Mouse (Mus musculus) hindbrain, embryonic 14.5 days (tissue): Measurements from ENCODE around the gene Prrt1. TPM values are rescaled to one million over a fixed set of nuclear protein-coding genes. Genes with fewer than 3 reads are reported as not detected.

ENCODE experiments used
- ATAC-seq: fragments of 200-750 bp; cut with Nextera tagmentation; 2 replicates; pipeline ENCODE4 v1.8.0; 2017; ENCODE audit warnings: moderate number of reproducible peaks, mild to moderate bottlenecking, moderate TSS enrichment, moderate library complexity; ENCODE audit not compliant: low FRiP score
- DNase-seq: peaks from one replicate; pipeline ENCODE4 v3.0.0-alpha.2; 2015; ENCODE audit warnings: low spot score
- H3K27ac ChIP-seq: fragments of 300-500 bp; sonication (generic); 2 replicates; pipeline ENCODE4 v1.5.1; 2014; ENCODE audit warnings: mild to moderate bottlenecking, moderate library complexity
- H3K27me3 ChIP-seq: fragments of 300-500 bp; sonication (generic); 2 replicates; pipeline ENCODE4 v1.6.1; 2014; ENCODE audit warnings: mild to moderate bottlenecking, low read length, mixed read lengths; ENCODE audit not compliant: control insufficient read depth, insufficient read depth
- H3K36me3 ChIP-seq: fragments of 300-500 bp; sonication (generic); replicated peaks from 2 replicates; pipeline ENCODE4 v1.6.1; 2014; ENCODE audit not compliant: control insufficient read depth, insufficient read depth
- H3K4me1 ChIP-seq: fragments of 300-500 bp; sonication (generic); replicated peaks from 2 replicates; pipeline ENCODE4 v1.6.1; 2014; ENCODE audit warnings: antibody characterized with exemption, low read length, mixed read lengths; ENCODE audit not compliant: control insufficient read depth, insufficient read depth
- H3K4me2 ChIP-seq: fragments of 300-500 bp; sonication (generic); replicated peaks from 2 replicates; pipeline ENCODE4 v1.6.1; 2014; ENCODE audit warnings: mild to moderate bottlenecking, moderate library complexity
- H3K4me3 ChIP-seq: fragments of 300-500 bp; sonication (generic); replicated peaks from 2 replicates; pipeline ENCODE4 v1.5.1; 2014; ENCODE audit warnings: mild to moderate bottlenecking, low read length
- H3K9ac ChIP-seq: fragments of 300-500 bp; sonication (generic); 2 replicates; pipeline ENCODE4 v1.6.1; 2014
- H3K9me3 ChIP-seq: fragments of 300-500 bp; sonication (generic); 2 replicates; pipeline ENCODE4 v1.6.1; 2016; ENCODE audit warnings: low read length; ENCODE audit not compliant: control insufficient read depth
- WGBS: fragments of 180-500 bp; shearing (Covaris S2); extraction: QIAGEN DNeasy Blood & Tissue Kit; methylation state at CpG from one replicate; pipeline ENCODE4 v1.1.7; 2014; 5-methylcytosine and 5-hydroxymethylcytosine counted together
- polyA plus RNA-seq: library from polyadenylated mRNA; unstranded; fragments of >200 nt; fragmentation: Nextera tagmentation; extraction: Ambion mirVana; gene quantifications from 2 replicates; pipeline ENCODE4 v1.2.1, GENCODE M21; 2014

Gene Prrt1
- polyA plus RNA-seq, 1 experiment from 2014 or later = 7.3 TPM

GRCm38 (mm10) chr17:34643944-34644343 lies 14.6 kb downstream of the Prrt1 start:
- ATAC-seq (no peak), DNase-seq (no peak)
- WGBS = 85% methylated on average over 10 of the region's 10 CpGs
- H3K27me3 ChIP-seq = no peaks in the 10 kb centered on the region
- peaks cover 26% of the 10 kb centered on the region for H3K4me1 ChIP-seq
- no peak overlapping the region for H3K9ac ChIP-seq
- H3K4me3 ChIP-seq = no peak overlapping the region
- peak overlapping the region; percentile 82; the same call in 1 of the 2 replicates for H3K4me2 ChIP-seq
- H3K9me3 ChIP-seq = no peaks in the 10 kb centered on the region
- H3K36me3 ChIP-seq = peaks cover 6% of the 10 kb centered on the region
- peak overlapping the region; percentile 72; the same call in 1 of the 2 replicates for H3K27ac ChIP-seq

DNA sequence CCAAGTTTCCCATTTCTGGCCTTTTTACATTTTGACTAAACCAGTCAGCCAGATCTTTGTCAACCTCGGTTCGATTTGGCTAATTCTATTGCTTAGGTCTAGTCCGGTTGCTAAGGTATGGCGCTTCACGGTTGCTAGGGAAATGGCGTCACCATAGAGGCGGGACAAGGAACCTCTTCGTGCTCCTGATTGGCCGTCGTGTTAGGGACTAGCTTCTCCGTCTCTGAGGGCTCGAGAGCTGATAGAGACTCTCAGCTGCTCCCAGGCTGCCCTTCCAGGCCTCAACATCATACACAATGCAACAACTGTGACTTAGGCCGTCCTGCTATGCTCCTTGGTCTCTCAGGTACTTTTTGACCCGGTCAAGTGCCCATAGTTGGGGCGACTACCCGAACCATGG lies 15.3 kb downstream of the Prrt1 start, which contains the start of gene Fkbpl:
Fkbpl (plus strand) TSS at position 157 of the 400 bp plus-strand sequence.
- ATAC-seq = peak; percentile 86
- DNase-seq = peak; percentile 99

DNA sequence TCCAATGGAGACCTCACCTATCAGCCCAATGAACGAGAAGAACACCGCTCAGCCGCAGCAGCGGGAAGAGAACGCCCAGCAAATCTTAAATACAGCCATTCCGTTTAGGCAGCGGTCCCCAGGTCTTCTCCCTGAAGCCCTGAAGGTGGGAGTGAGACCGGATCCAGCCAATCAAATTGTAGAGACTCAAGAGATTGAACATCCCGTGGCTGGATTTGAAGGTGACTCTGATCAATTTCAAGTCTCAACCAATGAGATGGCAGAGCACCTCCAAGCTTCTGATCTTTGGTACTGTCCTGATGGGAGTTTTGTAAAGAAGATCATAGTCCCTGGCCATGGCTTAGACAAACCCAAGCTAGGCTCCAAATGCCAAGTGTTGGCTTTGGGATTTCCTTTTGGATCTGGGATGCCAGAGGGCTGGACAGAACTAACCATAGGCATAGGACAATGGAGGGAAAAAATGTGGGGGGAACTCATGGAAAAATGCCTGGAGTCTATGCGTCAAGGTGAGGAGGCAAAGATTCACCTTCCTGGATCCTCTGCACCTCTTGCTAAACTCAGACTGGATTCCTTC lies 16.0 kb downstream of the Prrt1 start:
- no peak for DNase-seq
- WGBS = 52% methylated on average over 10 of the region's 10 CpGs
- peak overlapping the region; percentile 79 for H3K9ac ChIP-seq
- peaks cover 26% of the 10 kb centered on the region for H3K4me1 ChIP-seq
- no peaks in the 10 kb centered on the region for H3K9me3 ChIP-seq
- no peak for ATAC-seq
- peak overlapping the region; percentile 82 for H3K4me2 ChIP-seq
- H3K36me3 ChIP-seq = peaks cover 20% of the 10 kb centered on the region
- H3K27ac ChIP-seq = peak overlapping the region; percentile 72
- peak overlapping the region; percentile 58 for H3K4me3 ChIP-seq
- H3K27me3 ChIP-seq = no peaks in the 10 kb centered on the region

More for the DNA sequence above, 15.3 kb downstream of the Prrt1 start, which contains the start of gene Fkbpl:
- Histone ChIP-seq H3K4me3 (peak within 1 kb of the TSS; percentile 58), H3K27me3 (no peaks in the 10 kb centered on the region), H3K9ac (peak within 1 kb of the TSS; percentile 79), H3K27ac (peak within 1 kb of the TSS; percentile 72), H3K36me3 (peaks cover 13% of the 10 kb centered on the region), H3K4me2 (peak within 1 kb of the TSS; percentile 82), H3K9me3 (no peaks in the 10 kb centered on the region), H3K4me1 (peaks cover 26% of the 10 kb centered on the region)
- under 1% methylated on average over 16 of the region's 16 CpGs for WGBS

DNA sequence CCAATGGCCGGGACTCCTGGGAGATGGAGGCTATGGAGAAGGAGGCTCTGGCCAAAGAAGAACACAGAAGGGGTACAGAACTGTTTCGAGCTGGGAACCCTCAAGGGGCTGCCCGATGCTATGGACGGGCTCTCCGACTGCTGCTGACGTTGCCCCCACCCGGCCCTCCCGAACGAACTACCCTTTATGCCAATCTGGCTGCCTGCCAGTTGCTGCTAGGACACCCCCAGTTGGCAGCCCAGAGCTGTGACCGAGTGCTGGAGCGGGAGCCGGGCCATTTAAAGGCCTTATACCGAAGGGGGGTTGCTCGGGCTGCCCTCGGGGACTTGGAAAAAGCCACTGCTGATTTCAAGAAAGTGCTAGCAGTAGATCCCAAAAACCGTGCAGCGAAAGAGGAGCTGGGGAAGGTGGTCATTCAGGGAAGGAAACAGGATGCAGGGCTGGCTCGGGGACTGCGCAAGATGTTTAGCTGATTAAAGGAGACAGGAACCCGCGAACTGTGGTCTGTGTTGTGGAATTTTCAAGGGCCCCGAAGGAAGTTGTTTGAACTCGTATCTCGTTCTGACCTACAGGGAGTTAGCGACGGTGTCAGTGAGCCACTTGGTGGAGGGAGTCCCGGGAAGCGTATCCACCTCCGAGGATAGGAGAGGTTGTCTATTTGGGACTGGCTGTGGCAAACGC lies 16.6 kb downstream of the Prrt1 start:
- Histone ChIP-seq H3K4me3 (no peak overlapping the region), H3K4me1 (peaks cover 26% of the 10 kb centered on the region), H3K27me3 (no peaks in the 10 kb centered on the region), H3K4me2 (peak overlapping the region; percentile 82), H3K9ac (no peak overlapping the region), H3K36me3 (peaks cover 26% of the 10 kb centered on the region), H3K9me3 (no peaks in the 10 kb centered on the region), H3K27ac (no peak overlapping the region)
- DNase-seq = no peak
- 81% methylated on average over 30 of the region's 30 CpGs for whole genome bisulfite sequencing
- ATAC-seq = no peak

- H3K36me3 ChIP-seq = peaks cover 38% of the 10 kb centered on the region
- DNase-seq (peak; percentile 96), ATAC-seq (peak; percentile 96)
- H3K27ac ChIP-seq = peak within 1 kb of the TSS; percentile 78
- peak within 1 kb of the TSS; percentile 100 for H3K4me3 ChIP-seq
- peak within 1 kb of the TSS; percentile 96 for H3K9ac ChIP-seq
- no peaks in the 10 kb centered on the region for H3K9me3 ChIP-seq
- WGBS = under 1% methylated on average over 52 of the region's 66 CpGs
- peak within 1 kb of the TSS; percentile 91 for H3K4me2 ChIP-seq
- peaks cover 26% of the 10 kb centered on the region for H3K4me1 ChIP-seq
- H3K27me3 ChIP-seq = no peaks in the 10 kb centered on the region
Measured at GRCm38 (mm10) chr17:34646906-34647787, 17.8 kb downstream of the Prrt1 start, which contains the start of gene Atf6b. Atf6b (plus strand) TSS chr17:34647146.

GRCm38 (mm10) chr17:34648141-34648890 lies 19.0 kb downstream of the Prrt1 start:
- Histone ChIP-seq H3K4me3 (peak overlapping the region; percentile 100), H3K9me3 (no peaks in the 10 kb centered on the region), H3K9ac (peak overlapping the region; percentile 96; the same call in 1 of the 2 replicates), H3K4me1 (peaks cover 26% of the 10 kb centered on the region), H3K36me3 (peaks cover 50% of the 10 kb centered on the region), H3K27ac (no peak overlapping the region), H3K27me3 (no peaks in the 10 kb centered on the region), H3K4me2 (peak overlapping the region; percentile 91)
- DNase-seq = no peak
- ATAC-seq = no peak
- 89% methylated on average over 16 of the region's 16 CpGs for WGBS

DNA sequence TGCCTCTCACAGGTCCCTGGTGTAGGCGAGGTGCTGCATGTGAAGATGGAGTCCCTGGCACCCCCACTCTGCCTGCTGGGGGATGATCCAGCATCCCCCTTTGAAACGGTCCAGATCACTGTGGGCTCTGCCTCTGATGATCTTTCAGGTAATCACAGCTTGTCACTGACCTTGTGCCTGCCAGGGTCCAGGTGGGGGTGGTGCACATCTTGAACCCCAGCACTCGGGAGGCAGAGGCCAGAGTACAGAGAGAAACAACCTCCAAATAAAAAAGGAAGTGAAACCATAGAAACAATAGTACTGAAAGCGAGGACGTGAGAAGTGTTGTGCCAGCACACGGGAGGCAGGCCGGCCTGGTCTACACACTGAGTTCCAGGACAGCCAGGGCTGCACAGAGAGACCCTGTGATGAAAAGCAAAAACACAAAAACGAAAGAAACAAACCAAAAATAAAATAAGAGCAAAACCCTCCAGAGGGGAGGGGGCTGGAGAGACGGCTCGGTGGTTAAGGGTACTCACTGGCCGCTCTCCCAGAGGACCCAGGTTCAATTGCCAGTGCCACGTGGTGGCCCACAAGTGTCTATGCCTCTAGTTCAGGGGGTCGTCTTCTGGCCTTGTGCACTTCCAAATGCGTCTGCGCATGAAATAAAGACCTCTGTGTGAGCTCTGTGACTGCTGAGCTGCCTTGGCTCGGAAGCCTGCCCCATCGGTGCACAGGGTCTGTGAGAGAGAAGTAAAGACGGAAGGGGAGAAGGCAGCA lies 20.0 kb downstream of the Prrt1 start:
- peaks cover 55% of the 10 kb centered on the region for H3K36me3 ChIP-seq
- H3K4me2 ChIP-seq = no peak overlapping the region
- no peak overlapping the region for H3K9ac ChIP-seq
- no peaks in the 10 kb centered on the region for H3K9me3 ChIP-seq
- ATAC-seq (no peak), DNase-seq (no peak)
- H3K27ac ChIP-seq = no peak overlapping the region
- WGBS = 90% methylated on average over 18 of the region's 18 CpGs
- no peak overlapping the region for H3K4me3 ChIP-seq
- no peaks in the 10 kb centered on the region for H3K27me3 ChIP-seq
- H3K4me1 ChIP-seq = peaks cover 26% of the 10 kb centered on the region

DNA sequence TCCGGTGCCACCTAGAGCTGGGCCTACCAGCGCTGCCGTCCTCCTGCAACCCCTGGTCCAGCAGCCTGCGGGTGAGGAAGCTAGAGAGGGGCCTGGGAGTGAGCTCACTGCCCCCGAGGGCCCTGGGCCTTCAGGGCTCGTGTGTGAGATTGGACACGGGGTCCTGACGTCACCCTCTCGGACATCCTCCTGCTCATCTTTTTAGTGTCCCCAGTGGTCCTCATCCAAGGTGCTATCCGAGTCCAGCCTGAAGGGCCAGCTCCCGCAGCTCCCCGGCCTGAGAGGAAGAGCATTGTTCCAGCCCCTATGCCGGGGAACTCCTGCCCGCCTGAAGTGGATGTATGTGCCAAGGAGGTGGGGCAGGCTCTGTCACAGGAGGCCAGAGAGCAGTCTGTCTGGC lies 21.4 kb downstream of the Prrt1 start:
- no peaks in the 10 kb centered on the region for H3K9me3 ChIP-seq
- H3K9ac ChIP-seq = no peak overlapping the region
- peaks cover 55% of the 10 kb centered on the region for H3K36me3 ChIP-seq
- no peaks in the 10 kb centered on the region for H3K27me3 ChIP-seq
- no peak overlapping the region for H3K4me3 ChIP-seq
- DNase-seq (no peak), ATAC-seq (no peak)
- H3K4me1 ChIP-seq = peaks cover 18% of the 10 kb centered on the region
- 96% methylated on average over 14 of the region's 14 CpGs for WGBS
- H3K4me2 ChIP-seq = no peak overlapping the region
- no peak overlapping the region for H3K27ac ChIP-seq
